Mouse (Mus musculus): ENCODE results near the gene Cyp2d9.
"Not testable (repeated sequence)": the region's sequence is repeated elsewhere in the genome, so short reads cannot be mapped to it uniquely, and the experiment has no call there.

Gene Cyp2d9

GRCm38 (mm10) chr15:82450045-82450444 lies 16.8 kb downstream of the Cyp2d9 start:
- not testable (repeated sequence) for DNase-seq (ENCODE audit: low spot score)

- DNase-seq (ENCODE audit: low spot score): not testable (repeated sequence)
Measured at GRCm38 (mm10) chr15:82452133-82452532, 18.9 kb downstream of the Cyp2d9 start.

GRCm38 (mm10) chr15:82453501-82453900 lies 20.3 kb downstream of the Cyp2d9 start:
- not testable (repeated sequence) for DNase-seq (ENCODE audit: low spot score)

- not testable (repeated sequence) for DNase-seq (ENCODE audit: low spot score)
Measured at GRCm38 (mm10) chr15:82456086-82456790, 23.0 kb downstream of the Cyp2d9 start.

- DNase-seq (ENCODE audit: low spot score): no peak
Measured at GRCm38 (mm10) chr15:82457064-82458021, 24.1 kb downstream of the Cyp2d9 start.

GRCm38 (mm10) chr15:82459266-82459665 lies 26.0 kb downstream of the Cyp2d9 start:
- not testable (repeated sequence) for DNase-seq (ENCODE audit: low spot score)

GRCm38 (mm10) chr15:82464701-82465100 lies 31.5 kb downstream of the Cyp2d9 start:
- DNase-seq (ENCODE audit: low spot score): no peak

GRCm38 (mm10) chr15:82494273-82494672 lies 61.0 kb downstream of the Cyp2d9 start:
- DNase-seq (ENCODE audit: low spot score): not testable (repeated sequence)
